Mouse (Mus musculus) stomach, embryonic 16.5 days (tissue): ENCODE results near the gene Rbm28. TPM values are rescaled to one million over a fixed set of nuclear protein-coding genes. Genes with fewer than 3 reads are reported as not detected.

Source experiments
- ATAC-seq: fragments of 200-750 bp; cut with Nextera tagmentation; 2 replicates; pipeline ENCODE4 v1.8.0; 2017; ENCODE audit warnings: moderate number of reproducible peaks, moderate TSS enrichment; ENCODE audit not compliant: insufficient read depth, low FRiP score
- H3K27ac ChIP-seq: fragments of 300-500 bp; sonication (generic); 2 replicates; pipeline ENCODE4 v1.5.1; 2014; ENCODE audit warnings: low read length
- H3K27me3 ChIP-seq: fragments of 300-500 bp; sonication (generic); 2 replicates; pipeline ENCODE4 v1.6.1; 2014; ENCODE audit warnings: low read length, control low read depth, mixed read lengths; ENCODE audit not compliant: control insufficient read depth, insufficient read depth
- H3K36me3 ChIP-seq: fragments of 300-500 bp; sonication (generic); 2 replicates; pipeline ENCODE4 v1.6.1; 2014; ENCODE audit warnings: low read length; ENCODE audit not compliant: control insufficient read depth, insufficient read depth
- H3K4me1 ChIP-seq: fragments of 300-500 bp; sonication (generic); 2 replicates; pipeline ENCODE4 v1.6.1; 2014; ENCODE audit warnings: low read length, control low read depth, mixed read lengths; ENCODE audit not compliant: control insufficient read depth, insufficient read depth
- H3K4me2 ChIP-seq: fragments of 300-500 bp; sonication (generic); 2 replicates; pipeline ENCODE4 v1.6.1; 2014; ENCODE audit warnings: low read depth, low read length, mixed read lengths
- H3K4me3 ChIP-seq: fragments of 300-500 bp; sonication (generic); replicated peaks from 2 replicates; pipeline ENCODE4 v1.5.1; 2014; ENCODE audit warnings: mild to moderate bottlenecking, low read length
- H3K9ac ChIP-seq: fragments of 300-500 bp; sonication (generic); 2 replicates; pipeline ENCODE4 v1.6.1; 2014; ENCODE audit warnings: low read length
- H3K9me3 ChIP-seq: fragments of 300-500 bp; sonication (generic); replicated peaks from 2 replicates; pipeline ENCODE4 v1.6.1; 2016; ENCODE audit warnings: low read length, control low read depth; ENCODE audit not compliant: control insufficient read depth
- WGBS: fragments of 180-500 bp; shearing (Covaris S2); extraction: QIAGEN DNeasy Blood & Tissue Kit; methylation state at CpG from one replicate; pipeline ENCODE4 v1.1.7; 2014; 5-methylcytosine and 5-hydroxymethylcytosine counted together
- polyA plus RNA-seq: library from polyadenylated mRNA; unstranded; fragments of >200 nt; fragmentation: Nextera tagmentation; extraction: Ambion mirVana; gene quantifications from 2 replicates; pipeline ENCODE4 v1.2.1, GENCODE M21; 2015

Rbm28 gene
- polyA plus RNA-seq, 1 experiment from 2014 or later: 29.4 TPM

- 13% methylated on average over 25 of the region's 25 CpGs for WGBS
- H3K4me1 ChIP-seq: no peaks in the 10 kb centered on the region
Observed at GRCm38 (mm10) chr6:29198309-29199222, 33.8 kb upstream of the Rbm28 start.

GRCm38 (mm10) chr6:29195846-29196698, 31.3 kb upstream of the Rbm28 start:
- H3K27me3 ChIP-seq: 0 out of 2 replicates have a peak, but pooled peaks cover 3% of the 10 kb centered on the region
- H3K4me3 ChIP-seq: no peak overlapping the region
- no peak overlapping the region for H3K27ac ChIP-seq
- no peaks in the 10 kb centered on the region for H3K36me3 ChIP-seq
- no peak overlapping the region for H3K9ac ChIP-seq
- no peaks in the 10 kb centered on the region for H3K9me3 ChIP-seq
- WGBS: 79% methylated on average over 5 of the region's 5 CpGs
- H3K4me2 ChIP-seq: no peak overlapping the region
- H3K4me1 ChIP-seq: no peaks in the 10 kb centered on the region
- no peak for ATAC-seq

More at GRCm38 (mm10) chr6:29198309-29199222, 33.8 kb upstream of the Rbm28 start:
- Histone ChIP-seq H3K9ac (peak overlapping the region; percentile 24; the same call in 1 of the 2 replicates), H3K4me3 (peak overlapping the region; percentile 38), H3K4me2 (peak overlapping the region; percentile 53), H3K27me3 (0 out of 2 replicates have a peak, but pooled peaks cover 3% of the 10 kb centered on the region), H3K9me3 (no peaks in the 10 kb centered on the region), H3K36me3 (no peaks in the 10 kb centered on the region), H3K27ac (no peak overlapping the region)
- peak; percentile 76; the same call in 1 of the 2 replicates for ATAC-seq

GRCm38 (mm10) chr6:29195146-29195545, 30.3 kb upstream of the Rbm28 start:
- ATAC-seq: no peak
- no peak overlapping the region for H3K27ac ChIP-seq
- H3K4me1 ChIP-seq: no peaks in the 10 kb centered on the region
- H3K9ac ChIP-seq: no peak overlapping the region
- no peaks in the 10 kb centered on the region for H3K9me3 ChIP-seq
- no peaks in the 10 kb centered on the region for H3K36me3 ChIP-seq
- 0 out of 2 replicates have a peak, but pooled peaks cover 3% of the 10 kb centered on the region for H3K27me3 ChIP-seq
- WGBS: 71% methylated on average over 5 of the region's 5 CpGs
- H3K4me2 ChIP-seq: no peak overlapping the region
- H3K4me3 ChIP-seq: no peak overlapping the region

GRCm38 (mm10) chr6:29193961-29194750, 29.4 kb upstream of the Rbm28 start:
- H3K9ac ChIP-seq: no peak overlapping the region
- no peaks in the 10 kb centered on the region for H3K36me3 ChIP-seq

DNA sequence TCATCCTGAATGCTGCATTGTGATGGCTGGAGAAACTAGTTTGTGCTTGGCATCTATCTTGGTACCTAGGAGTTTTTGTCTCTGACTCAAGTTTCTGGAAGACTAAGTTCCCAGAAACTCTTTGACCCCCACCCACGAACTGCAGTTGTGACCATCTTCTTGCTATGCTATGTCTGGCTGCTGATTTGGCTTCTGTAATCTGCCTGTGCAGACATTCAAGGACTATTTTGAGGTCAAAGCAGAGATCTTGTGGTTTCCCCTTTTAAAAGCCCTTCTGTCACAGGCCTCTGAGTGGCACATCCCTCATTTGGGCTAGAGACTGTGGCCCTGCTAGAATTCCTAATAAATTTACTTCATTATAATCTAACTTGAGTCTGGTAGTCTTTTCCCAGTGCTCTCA, 23.1 kb upstream of the Rbm28 start:
- ATAC-seq: no peak
- Histone ChIP-seq H3K4me1 (no peaks in the 10 kb centered on the region), H3K27me3 (no peaks in the 10 kb centered on the region), H3K27ac (no peak overlapping the region), H3K9me3 (no peaks in the 10 kb centered on the region), H3K9ac (no peak overlapping the region), H3K4me2 (no peak overlapping the region), H3K36me3 (no peaks in the 10 kb centered on the region), H3K4me3 (no peak overlapping the region)
- WGBS: 58% methylated on average over 1 of the region's 1 CpGs

More at GRCm38 (mm10) chr6:29193961-29194750, 29.4 kb upstream of the Rbm28 start:
- Histone ChIP-seq H3K27ac (no peak overlapping the region), H3K4me3 (no peak overlapping the region), H3K4me2 (no peak overlapping the region), H3K9me3 (no peaks in the 10 kb centered on the region), H3K4me1 (no peaks in the 10 kb centered on the region), H3K27me3 (0 out of 2 replicates have a peak, but pooled peaks cover 3% of the 10 kb centered on the region)
- 58% methylated on average over 15 of the region's 15 CpGs for WGBS
- no peak for ATAC-seq

GRCm38 (mm10) chr6:29179843-29180242, 15.0 kb upstream of the Rbm28 start:
- peaks cover 3% of the 10 kb centered on the region; the same call in 1 of the 2 replicates for H3K27me3 ChIP-seq
- H3K9ac ChIP-seq: no peak overlapping the region
- 0 out of 2 replicates have a peak, but pooled peaks cover 3% of the 10 kb centered on the region for H3K4me1 ChIP-seq
- H3K4me3 ChIP-seq: peak overlapping the region; percentile 56
- H3K27ac ChIP-seq: no peak overlapping the region
- H3K4me2 ChIP-seq: peak overlapping the region; percentile 95
- H3K36me3 ChIP-seq: no peaks in the 10 kb centered on the region
- ATAC-seq: no peak
- H3K9me3 ChIP-seq: no peaks in the 10 kb centered on the region
- 57% methylated on average over 8 of the region's 8 CpGs for WGBS

GRCm38 (mm10) chr6:29178888-29179658, 14.3 kb upstream of the Rbm28 start, which contains the start of gene Prrt4:
Gene Prrt4, minus strand, starts transcription at chr6:29179584.
- Histone ChIP-seq H3K4me1 (0 out of 2 replicates have a peak, but pooled peaks cover 3% of the 10 kb centered on the region), H3K27me3 (peaks cover 3% of the 10 kb centered on the region; the same call in 1 of the 2 replicates)

More at GRCm38 (mm10) chr6:29178888-29179658, 14.3 kb upstream of the Rbm28 start, which contains the start of gene Prrt4:
- peak within 1 kb of the TSS; percentile 56 for H3K4me3 ChIP-seq
- no peaks in the 10 kb centered on the region for H3K9me3 ChIP-seq
- no peaks in the 10 kb centered on the region for H3K36me3 ChIP-seq
- H3K27ac ChIP-seq: no peak within 1 kb of the TSS
- H3K4me2 ChIP-seq: peak within 1 kb of the TSS; percentile 95
- under 1% methylated on average over 71 of the region's 79 CpGs for WGBS
- peak; percentile 76; the same call in 1 of the 2 replicates for ATAC-seq
- peak within 1 kb of the TSS; percentile 75 for H3K9ac ChIP-seq
